Mouse (Mus musculus) liver, embryonic 14.5 days (tissue): ENCODE measurements around the gene Psg16. TPM values are rescaled to one million over a fixed set of nuclear protein-coding genes. Genes with fewer than 3 reads are reported as not detected.
A peak's percentile ranks its signal among the peaks of the same experiment; 100 is the strongest.
"Not testable (repeated sequence)": the region's sequence is repeated elsewhere in the genome, so short reads cannot be mapped to it uniquely, and the experiment has no call there.

Source experiments
- ATAC-seq: fragments of 200-750 bp; cut with Nextera tagmentation; 2 replicates; pipeline ENCODE4 v1.8.0; 2017; ENCODE audit warnings: moderate number of reproducible peaks, mild to moderate bottlenecking, moderate library complexity; ENCODE audit not compliant: insufficient read depth
- DNase-seq, 3 experiments: peaks; one replicate each; pipeline ENCODE4 v3.0.0-alpha.2; 2012 to 2013; ENCODE audit warnings: low read depth in 3 of 3, low spot score in 3 of 3
- H3K27ac ChIP-seq: fragments of 300-500 bp; sonication (generic); 2 replicates; pipeline ENCODE4 v1.5.1; 2014; ENCODE audit warnings: moderate library complexity, mild to moderate bottlenecking, control low read depth, inconsistent platforms
- H3K27me3 ChIP-seq: fragments of 300-500 bp; sonication (generic); 2 replicates; pipeline ENCODE4 v1.6.1; 2014; ENCODE audit warnings: mild to moderate bottlenecking, low read length, moderate library complexity; ENCODE audit not compliant: control insufficient read depth, insufficient read depth
- H3K36me3 ChIP-seq: fragments of 300-500 bp; sonication (generic); replicated peaks from 2 replicates; pipeline ENCODE4 v1.6.1; 2014; ENCODE audit warnings: low read depth; ENCODE audit not compliant: control insufficient read depth, insufficient read depth
- H3K4me1 ChIP-seq, 2 experiments: fragments of 200-500 bp in 1 of 2; fragments of 300-500 bp in 1 of 2; sonication (generic) in 1 of 2; replicated peaks; 2 replicates each; pipeline ENCODE4 v1.6.1; 2012 to 2014; ENCODE audit warnings: antibody characterized with exemption in 1 of 2, inconsistent platforms in 1 of 2, low read length in 1 of 2; ENCODE audit not compliant: control insufficient read depth in 2 of 2, insufficient read depth in 2 of 2
- H3K4me2 ChIP-seq: fragments of 300-500 bp; sonication (generic); 2 replicates; pipeline ENCODE4 v1.6.1; 2014; ENCODE audit warnings: low read depth, mild to moderate bottlenecking, control low read depth, moderate library complexity
- H3K4me3 ChIP-seq, 2 experiments: fragments of 200-500 bp in 1 of 2; fragments of 300-500 bp in 1 of 2; sonication (generic) in 1 of 2; 2 replicates each; pipeline ENCODE4 v1.5.1; 2012 to 2014; ENCODE audit warnings: low read depth in 2 of 2, low read length in 2 of 2, mild to moderate bottlenecking in 2 of 2, control low read depth in 1 of 2, inconsistent platforms in 1 of 2, moderate library complexity in 1 of 2; ENCODE audit not compliant: insufficient read depth in 1 of 2
- H3K9ac ChIP-seq: fragments of 300-500 bp; sonication (generic); replicated peaks from 2 replicates; pipeline ENCODE4 v1.6.1; 2014; ENCODE audit warnings: mild to moderate bottlenecking, control low read depth, moderate library complexity
- H3K9me3 ChIP-seq: fragments of 300-500 bp; sonication (generic); 2 replicates; pipeline ENCODE4 v1.6.1; 2016; ENCODE audit warnings: low read length, mixed read lengths; ENCODE audit not compliant: control insufficient read depth
- CTCF ChIP-seq: IDR thresholded peaks from 2 replicates; pipeline ENCODE4 v1.5.1; 2016; ENCODE audit warnings: antibody characterized with exemption, low read depth, control low read depth
- EP300 ChIP-seq: IDR thresholded peaks from 2 replicates; pipeline ENCODE4 v1.6.1; 2016; ENCODE audit warnings: antibody characterized with exemption, low read depth
- WGBS: fragments of 180-500 bp; shearing (Covaris S2); extraction: QIAGEN DNeasy Blood & Tissue Kit; methylation state at CpG from one replicate; pipeline ENCODE4 v1.1.7; 2014; ENCODE audit not compliant: insufficient replicate concordance; 5-methylcytosine and 5-hydroxymethylcytosine counted together
- polyA plus RNA-seq, 2 experiments: library from polyadenylated mRNA; depleted of rRNA in 1 of 2; stranded (reverse) in 1 of 2; unstranded in 1 of 2; fragments of >200 nt; fragmentation: Nextera tagmentation in 1 of 2; extraction: Ambion mirVana in 1 of 2; gene quantifications; 2 replicates each; pipeline versions ENCODE4 v1.2.1 to v1.2.3; 2012 to 2014

Gene Psg16
- polyA plus RNA-seq, 2 experiments, result 0.02 to 0.08 TPM

GRCm38 (mm10) chr7:17062389-17062788, 11.5 kb upstream of the Psg16 start, which contains the start of gene Hif3a:
Gene Hif3a (minus strand): TSS chr7:17062427.
- Histone ChIP-seq H3K4me2 (peak within 1 kb of the TSS; percentile 55), H3K27me3 (no peaks in the 10 kb centered on the region; the same call in 1 of the 2 replicates), H3K4me1 (peaks cover 39% of the 10 kb centered on the region in 2 experiments), H3K36me3 (no peaks in the 10 kb centered on the region), H3K9me3 (no peaks in the 10 kb centered on the region), H3K27ac (no peak within 1 kb of the TSS), H3K9ac (no peak within 1 kb of the TSS), H3K4me3 (peak within 1 kb of the TSS in 1 of 2 experiments; percentile 4; a peak in 2 of 4 replicates)
- DNase-seq (no peak), ATAC-seq (no peak)
- TF ChIP-seq CTCF (no peak), EP300 (no peak)
- 2% methylated on average over 15 of the region's 15 CpGs for WGBS

GRCm38 (mm10) chr7:17062845-17063244, 11.0 kb upstream of the Psg16 start:
- Histone ChIP-seq H3K4me1 (peaks cover 34 to 35% of the 10 kb centered on the region in 2 experiments), H3K36me3 (no peaks in the 10 kb centered on the region), H3K4me2 (peak overlapping the region; percentile 46), H3K27ac (no peak overlapping the region), H3K4me3 (no peak overlapping the region; a peak in 2 of 4 replicates), H3K27me3 (no peaks in the 10 kb centered on the region; the same call in 1 of the 2 replicates), H3K9me3 (no peaks in the 10 kb centered on the region), H3K9ac (no peak overlapping the region)
- DNase-seq, result no peak
- TF ChIP-seq CTCF (no peak), EP300 (no peak)
- no peak for ATAC-seq
- WGBS, result 4% methylated on average over 11 of the region's 11 CpGs

GRCm38 (mm10) chr7:17065620-17066019, 8.2 kb upstream of the Psg16 start:
- H3K4me1 ChIP-seq, result peaks cover 6 to 8% of the 10 kb centered on the region in 2 experiments
- H3K9me3 ChIP-seq, result no peaks in the 10 kb centered on the region
- no peak for DNase-seq
- H3K27ac ChIP-seq, result no peak overlapping the region
- H3K4me2 ChIP-seq, result no peak overlapping the region
- no peak for TF ChIP-seq CTCF
- TF ChIP-seq EP300, result no peak
- H3K9ac ChIP-seq, result no peak overlapping the region
- H3K27me3 ChIP-seq, result no peaks in the 10 kb centered on the region; the same call in 1 of the 2 replicates
- 43% methylated on average over 8 of the region's 9 CpGs for WGBS
- no peak overlapping the region for H3K4me3 ChIP-seq
- no peaks in the 10 kb centered on the region for H3K36me3 ChIP-seq
- peak; percentile 44; the same call in 1 of the 2 replicates for ATAC-seq

GRCm38 (mm10) chr7:17066412-17066811, 7.4 kb upstream of the Psg16 start:
- no peak for ATAC-seq
- DNase-seq, result peak in 2 of 3 experiments; percentile 55 to 64
- no peaks in the 10 kb centered on the region for H3K36me3 ChIP-seq
- no peaks in the 10 kb centered on the region; the same call in 1 of the 2 replicates for H3K27me3 ChIP-seq
- H3K9me3 ChIP-seq, result no peaks in the 10 kb centered on the region
- no peak overlapping the region for H3K4me3 ChIP-seq
- TF ChIP-seq CTCF (peak; percentile 89), EP300 (no peak)
- 5% methylated on average over 2 of the region's 2 CpGs for WGBS
- H3K9ac ChIP-seq, result no peak overlapping the region
- no peak overlapping the region for H3K27ac ChIP-seq
- peaks cover 1 to 6% of the 10 kb centered on the region in 2 experiments for H3K4me1 ChIP-seq
- no peak overlapping the region for H3K4me2 ChIP-seq

GRCm38 (mm10) chr7:17067000-17067399, 6.8 kb upstream of the Psg16 start:
- ATAC-seq (no peak), DNase-seq (no peak)
- H3K36me3 ChIP-seq, result no peaks in the 10 kb centered on the region
- TF ChIP-seq EP300, result no peak
- no peak for TF ChIP-seq CTCF
- no peaks in the 10 kb centered on the region for H3K9me3 ChIP-seq
- no peak overlapping the region for H3K4me2 ChIP-seq
- H3K4me3 ChIP-seq, result no peak overlapping the region
- H3K9ac ChIP-seq, result no peak overlapping the region
- peaks cover 0 to 6% of the 10 kb centered on the region in 2 experiments; a peak in 3 of 4 replicates for H3K4me1 ChIP-seq
- no peak overlapping the region for H3K27ac ChIP-seq
- no peaks in the 10 kb centered on the region; the same call in 1 of the 2 replicates for H3K27me3 ChIP-seq

GRCm38 (mm10) chr7:17067651-17068050, 6.2 kb upstream of the Psg16 start:
- H3K4me2 ChIP-seq, H3K4me3 ChIP-seq, H3K27me3 ChIP-seq, H3K27ac ChIP-seq, H3K9me3 ChIP-seq, H3K4me1 ChIP-seq, DNase-seq, H3K36me3 ChIP-seq, H3K9ac ChIP-seq, ATAC-seq: not testable (repeated sequence)
- WGBS, result 48% methylated on average over 5 of the region's 5 CpGs
